Mouse (Mus musculus) thymus, postnatal 4 days (tissue): ENCODE measurements around the gene Adra1b.

ENCODE experiments used
- DNase-seq: peaks from one replicate; pipeline ENCODE4 v3.0.0; 2021

The Adra1b gene

GRCm38 (mm10) chr11:43901051-43901654 lies at the start of gene Adra1b:
Gene Adra1b, minus strand, starts transcription at chr11:43901210.
- no peak for DNase-seq

- no peak for DNase-seq
Measured at GRCm38 (mm10) chr11:43950274-43950673, 49.3 kb upstream of the Adra1b start.

GRCm38 (mm10) chr11:43943781-43944180 lies 42.8 kb upstream of the Adra1b start:
- no peak for DNase-seq

GRCm38 (mm10) chr11:43943167-43943566 lies 42.2 kb upstream of the Adra1b start:
- no peak for DNase-seq

GRCm38 (mm10) chr11:43940501-43941202 lies 39.6 kb upstream of the Adra1b start:
- DNase-seq, result no peak

- no peak for DNase-seq
Measured at GRCm38 (mm10) chr11:43936023-43936422, 35.0 kb upstream of the Adra1b start.

- no peak for DNase-seq
Measured at GRCm38 (mm10) chr11:43933480-43933879, 32.5 kb upstream of the Adra1b start.

GRCm38 (mm10) chr11:43933000-43933399 lies 32.0 kb upstream of the Adra1b start:
- no peak for DNase-seq

- DNase-seq, result no peak
Measured at GRCm38 (mm10) chr11:43930191-43930590, 29.2 kb upstream of the Adra1b start.

- DNase-seq, result no peak
Measured at GRCm38 (mm10) chr11:43929706-43930105, 28.7 kb upstream of the Adra1b start.

- DNase-seq, result no peak
Measured at GRCm38 (mm10) chr11:43929178-43929577, 28.2 kb upstream of the Adra1b start.

- DNase-seq, result no peak
Measured at GRCm38 (mm10) chr11:43927133-43927815, 26.3 kb upstream of the Adra1b start.

- no peak for DNase-seq
Measured at GRCm38 (mm10) chr11:43926163-43926562, 25.2 kb upstream of the Adra1b start.

GRCm38 (mm10) chr11:43925584-43925983 lies 24.6 kb upstream of the Adra1b start:
- DNase-seq, result no peak

- DNase-seq, result no peak
Measured at GRCm38 (mm10) chr11:43921701-43922100, 20.7 kb upstream of the Adra1b start.

GRCm38 (mm10) chr11:43919492-43920055 lies 18.6 kb upstream of the Adra1b start:
- DNase-seq, result no peak

GRCm38 (mm10) chr11:43914552-43915447 lies 13.8 kb upstream of the Adra1b start:
- no peak for DNase-seq

- no peak for DNase-seq
Measured at GRCm38 (mm10) chr11:43912136-43912888, 11.3 kb upstream of the Adra1b start.

GRCm38 (mm10) chr11:43911646-43912045 lies 10.6 kb upstream of the Adra1b start:
- no peak for DNase-seq

- DNase-seq, result no peak
Measured at GRCm38 (mm10) chr11:43903351-43903750, 2.3 kb upstream of the Adra1b start.

- no peak for DNase-seq
Measured at GRCm38 (mm10) chr11:43899696-43900095, 1.3 kb downstream of the Adra1b start.

GRCm38 (mm10) chr11:43895323-43895722 lies 5.7 kb downstream of the Adra1b start:
- DNase-seq, result no peak
